Mouse (Mus musculus) heart, embryonic 15.5 days (tissue): ENCODE measurements around the gene Rfx2. TPM values are rescaled to one million over a fixed set of nuclear protein-coding genes. Genes with fewer than 3 reads are reported as not detected.

ENCODE experiments used
- ATAC-seq: fragments of 200-750 bp; cut with Nextera tagmentation; replicated peaks from 2 replicates; pipeline ENCODE4 v1.8.0; 2017; ENCODE audit warnings: low read depth, moderate TSS enrichment; ENCODE audit not compliant: insufficient number of reproducible peaks, insufficient read depth, low FRiP score
- H3K27ac ChIP-seq: fragments of 300-500 bp; sonication (generic); 2 replicates; pipeline ENCODE4 v1.5.1; 2015; ENCODE audit warnings: mild to moderate bottlenecking, inconsistent platforms
- H3K27me3 ChIP-seq: fragments of 300-500 bp; sonication (generic); 2 replicates; pipeline ENCODE4 v1.6.1; 2015; ENCODE audit warnings: inconsistent platforms
- H3K36me3 ChIP-seq: fragments of 300-500 bp; sonication (generic); 2 replicates; pipeline ENCODE4 v1.6.1; 2015; ENCODE audit warnings: mild to moderate bottlenecking, inconsistent platforms
- H3K4me1 ChIP-seq: fragments of 300-500 bp; sonication (generic); replicated peaks from 2 replicates; pipeline ENCODE4 v1.6.1; 2015; ENCODE audit warnings: inconsistent platforms
- H3K4me2 ChIP-seq: fragments of 300-500 bp; sonication (generic); 2 replicates; pipeline ENCODE4 v1.6.1; 2015; ENCODE audit warnings: inconsistent platforms, mild to moderate bottlenecking, moderate library complexity
- H3K4me3 ChIP-seq: fragments of 300-500 bp; sonication (generic); 2 replicates; pipeline ENCODE4 v1.5.1; 2015; ENCODE audit warnings: mild to moderate bottlenecking, inconsistent platforms
- H3K9ac ChIP-seq: fragments of 300-500 bp; sonication (generic); 2 replicates; pipeline ENCODE4 v1.6.1; 2015; ENCODE audit warnings: mild to moderate bottlenecking, inconsistent platforms
- H3K9me3 ChIP-seq: fragments of 300-500 bp; sonication (generic); replicated peaks from 2 replicates; pipeline ENCODE4 v1.6.1; 2016; ENCODE audit warnings: inconsistent platforms
- WGBS: fragments of 180-500 bp; shearing (Covaris S2); methylation state at CpG from one replicate; pipeline ENCODE4 v1.1.7; 2015; ENCODE audit warnings: mixed read lengths; 5-methylcytosine and 5-hydroxymethylcytosine counted together
- polyA plus RNA-seq: library from polyadenylated mRNA; unstranded; fragments of >200 nt; fragmentation: Nextera tagmentation; extraction: Ambion mirVana; gene quantifications from 2 replicates; pipeline ENCODE4 v1.2.1, GENCODE M21; 2015

The Rfx2 gene
- polyA plus RNA-seq, 1 experiment from 2014 or later, result 4.8 TPM

GRCm38 (mm10) chr17:56814316-56815056, 16.3 kb downstream of the Rfx2 start:
- Histone ChIP-seq H3K27me3 (no peaks in the 10 kb centered on the region), H3K4me3 (no peak overlapping the region), H3K36me3 (no peaks in the 10 kb centered on the region), H3K4me2 (no peak overlapping the region), H3K9me3 (no peaks in the 10 kb centered on the region), H3K9ac (no peak overlapping the region), H3K27ac (peak overlapping the region; percentile 31; the same call in 1 of the 2 replicates), H3K4me1 (peaks cover 42% of the 10 kb centered on the region)
- ATAC-seq, result peak; percentile 58; the same call in 1 of the 2 replicates
- WGBS, result 14% methylated on average over 24 of the region's 24 CpGs

- no peak overlapping the region for H3K4me3 ChIP-seq
- H3K27ac ChIP-seq, result peak overlapping the region; percentile 95
- peaks cover 40% of the 10 kb centered on the region for H3K4me1 ChIP-seq
- H3K27me3 ChIP-seq, result no peaks in the 10 kb centered on the region
- no peak overlapping the region for H3K4me2 ChIP-seq
- H3K9me3 ChIP-seq, result no peaks in the 10 kb centered on the region
- H3K9ac ChIP-seq, result no peak overlapping the region
- no peaks in the 10 kb centered on the region for H3K36me3 ChIP-seq
- peak; percentile 81 for ATAC-seq
- 6% methylated on average over 3 of the region's 3 CpGs for WGBS
Observed at GRCm38 (mm10) chr17:56810245-56810644, 20.6 kb downstream of the Rfx2 start.

GRCm38 (mm10) chr17:56808518-56808917, 22.3 kb downstream of the Rfx2 start:
- Histone ChIP-seq H3K9ac (no peak overlapping the region), H3K4me3 (no peak overlapping the region), H3K4me1 (peaks cover 25% of the 10 kb centered on the region), H3K36me3 (no peaks in the 10 kb centered on the region), H3K9me3 (no peaks in the 10 kb centered on the region), H3K27me3 (no peaks in the 10 kb centered on the region), H3K4me2 (no peak overlapping the region), H3K27ac (no peak overlapping the region)
- 7% methylated on average over 9 of the region's 9 CpGs for WGBS
- peak; percentile 63 for ATAC-seq

- Histone ChIP-seq H3K9ac (no peak overlapping the region), H3K4me3 (no peak overlapping the region), H3K27ac (no peak overlapping the region), H3K36me3 (peaks cover 5% of the 10 kb centered on the region; the same call in 1 of the 2 replicates), H3K9me3 (no peaks in the 10 kb centered on the region), H3K27me3 (no peaks in the 10 kb centered on the region), H3K4me2 (no peak overlapping the region), H3K4me1 (peaks cover 16% of the 10 kb centered on the region)
- WGBS, result 78% methylated on average over 1 of the region's 1 CpGs
- no peak for ATAC-seq
Observed at GRCm38 (mm10) chr17:56805784-56806183, 25.0 kb downstream of the Rfx2 start.

GRCm38 (mm10) chr17:56804952-56805351, 25.9 kb downstream of the Rfx2 start:
- no peak for ATAC-seq
- H3K4me1 ChIP-seq, result peaks cover 8% of the 10 kb centered on the region
- no peak overlapping the region for H3K9ac ChIP-seq
- H3K36me3 ChIP-seq, result peaks cover 5% of the 10 kb centered on the region; the same call in 1 of the 2 replicates
- H3K9me3 ChIP-seq, result no peaks in the 10 kb centered on the region
- H3K4me3 ChIP-seq, result no peak overlapping the region
- 69% methylated on average over 5 of the region's 5 CpGs for WGBS
- H3K27ac ChIP-seq, result no peak overlapping the region
- H3K27me3 ChIP-seq, result no peaks in the 10 kb centered on the region
- no peak overlapping the region for H3K4me2 ChIP-seq

- Histone ChIP-seq H3K9me3 (no peaks in the 10 kb centered on the region), H3K36me3 (peaks cover 5% of the 10 kb centered on the region; the same call in 1 of the 2 replicates), H3K4me3 (no peak overlapping the region), H3K9ac (no peak overlapping the region), H3K27ac (no peak overlapping the region), H3K4me1 (no peaks in the 10 kb centered on the region), H3K27me3 (no peaks in the 10 kb centered on the region), H3K4me2 (no peak overlapping the region)
- 73% methylated on average over 8 of the region's 8 CpGs for WGBS
- ATAC-seq, result no peak
Observed at GRCm38 (mm10) chr17:56802065-56802464, 28.7 kb downstream of the Rfx2 start.

- H3K4me2 ChIP-seq, result no peak overlapping the region
- no peaks in the 10 kb centered on the region for H3K9me3 ChIP-seq
- no peaks in the 10 kb centered on the region for H3K4me1 ChIP-seq
- no peak overlapping the region for H3K9ac ChIP-seq
- no peaks in the 10 kb centered on the region for H3K27me3 ChIP-seq
- whole genome bisulfite sequencing, result 81% methylated on average over 3 of the region's 3 CpGs
- ATAC-seq, result no peak
- H3K27ac ChIP-seq, result no peak overlapping the region
- H3K4me3 ChIP-seq, result no peak overlapping the region
- H3K36me3 ChIP-seq, result peaks cover 5% of the 10 kb centered on the region; the same call in 1 of the 2 replicates
Observed at GRCm38 (mm10) chr17:56799276-56799675, 31.5 kb downstream of the Rfx2 start.

GRCm38 (mm10) chr17:56793614-56794319, 37.0 kb downstream of the Rfx2 start:
- Histone ChIP-seq H3K27me3 (no peaks in the 10 kb centered on the region), H3K36me3 (no peaks in the 10 kb centered on the region), H3K27ac (no peak overlapping the region), H3K4me2 (no peak overlapping the region), H3K9ac (no peak overlapping the region), H3K4me3 (no peak overlapping the region), H3K9me3 (no peaks in the 10 kb centered on the region), H3K4me1 (peaks cover 9% of the 10 kb centered on the region)
- 59% methylated on average over 6 of the region's 6 CpGs for WGBS
- no peak for ATAC-seq

- 80% methylated on average over 3 of the region's 3 CpGs for WGBS
Observed at GRCm38 (mm10) chr17:56792588-56792987, 38.2 kb downstream of the Rfx2 start.

GRCm38 (mm10) chr17:56789286-56789685, 41.5 kb downstream of the Rfx2 start:
- WGBS, result 68% methylated on average over 6 of the region's 6 CpGs

More at GRCm38 (mm10) chr17:56792588-56792987, 38.2 kb downstream of the Rfx2 start:
- no peaks in the 10 kb centered on the region for H3K36me3 ChIP-seq
- ATAC-seq, result no peak
- H3K9ac ChIP-seq, result no peak overlapping the region
- no peak overlapping the region for H3K4me2 ChIP-seq
- H3K4me1 ChIP-seq, result peaks cover 15% of the 10 kb centered on the region
- H3K9me3 ChIP-seq, result no peaks in the 10 kb centered on the region
- no peak overlapping the region for H3K4me3 ChIP-seq
- no peaks in the 10 kb centered on the region for H3K27me3 ChIP-seq
- H3K27ac ChIP-seq, result no peak overlapping the region

GRCm38 (mm10) chr17:56788886-56789285, 41.9 kb downstream of the Rfx2 start:
- H3K4me1 ChIP-seq, result peaks cover 15% of the 10 kb centered on the region
- H3K9me3 ChIP-seq, result no peaks in the 10 kb centered on the region
- ATAC-seq, result no peak
- H3K9ac ChIP-seq, result 0 out of 2 replicates have a peak overlapping the region, but pooled peaks have one; percentile 7
- no peak overlapping the region for H3K4me2 ChIP-seq
- H3K27ac ChIP-seq, result no peak overlapping the region
- no peak overlapping the region for H3K4me3 ChIP-seq
- no peaks in the 10 kb centered on the region for H3K36me3 ChIP-seq
- WGBS, result 64% methylated on average over 3 of the region's 3 CpGs
- H3K27me3 ChIP-seq, result no peaks in the 10 kb centered on the region

More at GRCm38 (mm10) chr17:56789286-56789685, 41.5 kb downstream of the Rfx2 start:
- no peaks in the 10 kb centered on the region for H3K9me3 ChIP-seq
- H3K36me3 ChIP-seq, result no peaks in the 10 kb centered on the region
- H3K4me2 ChIP-seq, result no peak overlapping the region
- H3K4me1 ChIP-seq, result peaks cover 15% of the 10 kb centered on the region
- H3K9ac ChIP-seq, result no peak overlapping the region
- no peak overlapping the region for H3K27ac ChIP-seq
- H3K4me3 ChIP-seq, result no peak overlapping the region
- ATAC-seq, result no peak
- H3K27me3 ChIP-seq, result no peaks in the 10 kb centered on the region
